Mouse (Mus musculus) skeletal muscle tissue, adult 2 months (tissue): ENCODE data around the gene Dync2li1.

ENCODE experiments used
- DNase-seq: peaks from one replicate; pipeline ENCODE4 v3.0.0-alpha.2; 2012; ENCODE audit warnings: low read depth, low spot score

The Dync2li1 gene

GRCm38 (mm10) chr17:84682734-84683717, 56.7 kb downstream of the Dync2li1 start, which contains the start of gene Abcg5:
Abcg5 (minus strand) TSS chr17:84683011.
- no peak for DNase-seq

- no peak for DNase-seq
Measured at GRCm38 (mm10) chr17:84684284-84684683, 58.0 kb downstream of the Dync2li1 start.

- DNase-seq = no peak
Measured at GRCm38 (mm10) chr17:84685286-84685685, 59.0 kb downstream of the Dync2li1 start.

GRCm38 (mm10) chr17:84687994-84688393, 61.7 kb downstream of the Dync2li1 start:
- DNase-seq = no peak

GRCm38 (mm10) chr17:84688834-84689233, 62.5 kb downstream of the Dync2li1 start:
- DNase-seq = no peak

- DNase-seq = no peak
Measured at GRCm38 (mm10) chr17:84689316-84689715, 63.0 kb downstream of the Dync2li1 start.

GRCm38 (mm10) chr17:84690111-84690510, 63.8 kb downstream of the Dync2li1 start:
- peak; percentile 63 for DNase-seq

- no peak for DNase-seq
Measured at GRCm38 (mm10) chr17:84693741-84694140, 67.4 kb downstream of the Dync2li1 start.

- no peak for DNase-seq
Measured at GRCm38 (mm10) chr17:84696537-84696936, 70.2 kb downstream of the Dync2li1 start.

- DNase-seq = peak; percentile 12
Measured at GRCm38 (mm10) chr17:84698727-84699126, 72.4 kb downstream of the Dync2li1 start.
